Mouse (Mus musculus) layer of hippocampus, adult 2 months (tissue): ENCODE measurements around the gene Gm1113. TPM values are rescaled to one million over a fixed set of nuclear protein-coding genes. Genes with fewer than 3 reads are reported as not detected.

Source experiments
- DNase-seq, 2 experiments: peaks; one replicate each; pipeline ENCODE4 v3.0.0; 2022; ENCODE audit warnings: low spot score in 2 of 2
- H3K27ac ChIP-seq: fragments of 200-600 bp; 2 replicates; pipeline ENCODE4 v1.8.1; 2022
- H3K4me3 ChIP-seq: fragments of 200-600 bp; 2 replicates; pipeline ENCODE4 v1.8.1; 2022; ENCODE audit warnings: mild to moderate bottlenecking
- CTCF ChIP-seq: fragments of 200-600 bp; conservative IDR thresholded peaks from 2 replicates; pipeline ENCODE4 v1.8.1; 2022; ENCODE audit warnings: antibody characterized with exemption, mild to moderate bottlenecking, moderate library complexity
- total RNA-seq, 2 experiments: library from RNA; stranded (reverse); gene quantifications; 2 replicates each; pipeline ENCODE4 v1.2.3; 2021

The Gm1113 gene
- total RNA-seq, 2 experiments from 2014 or later = not detected

DNA sequence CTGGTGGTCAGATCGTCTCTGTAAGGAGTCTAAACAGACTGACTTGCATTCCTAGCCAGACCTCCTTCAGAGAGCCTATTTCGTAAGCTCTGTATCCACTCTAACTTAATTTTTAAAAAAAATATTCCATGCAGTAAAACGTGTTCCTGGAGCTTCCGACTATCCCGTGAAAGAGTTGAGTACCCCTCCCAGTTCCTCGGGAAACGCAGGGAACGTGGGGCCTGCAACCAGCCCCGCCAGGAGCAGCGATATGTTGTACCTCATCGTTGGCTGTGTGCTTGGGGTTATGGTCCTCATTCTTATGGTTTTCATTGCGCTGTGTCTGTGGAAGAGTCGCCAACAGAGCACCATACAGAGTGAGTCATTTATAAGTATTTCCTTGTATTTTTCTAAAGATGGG, 31.5 kb downstream of the Gm1113 start:
- H3K27ac ChIP-seq = no peak overlapping the region
- DNase-seq = no peak
- H3K4me3 ChIP-seq = no peak overlapping the region
- no peak for TF ChIP-seq CTCF

DNA sequence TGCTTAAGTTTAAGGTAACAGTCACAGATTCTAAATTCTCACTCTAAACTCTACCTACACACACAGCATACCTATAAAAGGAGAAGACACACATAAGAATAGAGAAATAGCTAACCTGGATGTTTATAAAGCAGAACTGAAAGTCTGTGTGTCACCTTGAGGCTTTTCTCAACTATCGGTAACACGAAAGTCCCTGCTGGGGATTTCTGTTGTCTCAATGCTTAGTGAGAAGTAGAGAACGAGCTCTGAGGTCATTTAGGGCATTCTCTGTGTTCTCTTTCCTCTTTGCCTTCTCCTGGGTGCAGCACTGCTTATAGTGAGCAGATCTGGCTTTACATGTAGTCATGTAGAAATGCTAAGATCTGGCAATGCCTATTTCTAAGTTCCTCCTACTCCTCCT, 34.1 kb downstream of the Gm1113 start:
- TF ChIP-seq CTCF = no peak
- DNase-seq = no peak

GRCm38 (mm10) chr9:35482014-35482898, 35.8 kb downstream of the Gm1113 start:
- Histone ChIP-seq H3K27ac (no peak overlapping the region), H3K4me3 (no peak overlapping the region)
- no peak for DNase-seq
- no peak for TF ChIP-seq CTCF

More for the DNA sequence above, 34.1 kb downstream of the Gm1113 start:
- Histone ChIP-seq H3K4me3 (no peak overlapping the region), H3K27ac (no peak overlapping the region)

GRCm38 (mm10) chr9:35479456-35479855, 38.6 kb downstream of the Gm1113 start:
- H3K27ac ChIP-seq = no peak overlapping the region
- no peak overlapping the region for H3K4me3 ChIP-seq
- no peak for DNase-seq
- TF ChIP-seq CTCF = no peak

DNA sequence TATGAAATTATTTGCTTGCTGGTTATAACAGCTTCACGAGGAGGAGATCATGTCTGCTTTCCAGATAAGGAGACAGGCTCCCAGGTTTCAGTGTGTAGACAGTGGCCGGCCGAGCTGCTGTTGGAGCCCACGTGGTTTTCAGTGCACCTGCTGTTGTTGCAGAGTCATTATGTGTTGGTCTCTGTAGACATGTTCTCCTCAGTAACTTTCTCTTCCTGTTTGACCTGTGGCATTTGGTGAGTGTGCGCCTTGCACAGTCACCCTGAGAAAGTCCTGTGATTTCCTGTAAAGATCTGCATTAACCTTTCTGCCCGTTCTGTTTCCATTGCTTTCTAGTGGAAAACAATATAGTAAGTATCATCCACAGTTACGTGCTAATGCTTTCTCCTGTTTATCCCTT, 42.7 kb downstream of the Gm1113 start:
- H3K27ac ChIP-seq = no peak overlapping the region
- TF ChIP-seq CTCF = no peak
- no peak overlapping the region for H3K4me3 ChIP-seq
- DNase-seq = no peak

- no peak for DNase-seq
- Histone ChIP-seq H3K4me3 (no peak overlapping the region), H3K27ac (no peak overlapping the region)
- TF ChIP-seq CTCF = no peak
Observed at GRCm38 (mm10) chr9:35474104-35474724, 43.9 kb downstream of the Gm1113 start.

GRCm38 (mm10) chr9:35468913-35469312, 49.2 kb downstream of the Gm1113 start:
- no peak for TF ChIP-seq CTCF
- DNase-seq = no peak
- H3K4me3 ChIP-seq = no peak overlapping the region

DNA sequence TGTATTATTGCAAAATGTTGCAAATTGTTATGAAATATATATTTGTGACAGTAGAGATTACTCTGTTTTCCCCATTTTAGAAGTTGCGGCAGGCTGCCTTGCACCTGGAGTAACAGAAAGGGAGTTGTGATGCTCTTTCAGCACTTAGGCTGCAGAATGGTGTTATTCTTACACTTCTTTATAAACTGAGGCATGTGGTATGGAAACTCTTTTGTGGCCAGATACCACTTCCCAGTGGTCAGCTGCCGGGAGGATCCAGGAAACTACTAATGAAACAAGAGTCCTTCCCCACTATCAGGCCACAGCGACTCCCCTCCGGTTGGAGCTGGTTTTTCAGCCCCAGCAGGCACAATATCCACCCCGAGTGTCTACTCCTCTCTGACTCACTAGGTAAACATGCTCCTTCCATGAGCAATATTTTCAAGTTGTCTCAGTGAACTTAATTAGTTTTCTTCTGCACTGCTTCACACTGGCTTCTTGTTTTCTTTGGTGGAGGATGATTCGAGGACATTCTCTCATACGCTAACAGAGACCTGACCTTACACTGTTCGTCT, 50.7 kb downstream of the Gm1113 start:
- TF ChIP-seq CTCF = no peak
- Histone ChIP-seq H3K27ac (no peak overlapping the region), H3K4me3 (no peak overlapping the region)
- no peak for DNase-seq

More at GRCm38 (mm10) chr9:35468913-35469312, 49.2 kb downstream of the Gm1113 start:
- H3K27ac ChIP-seq = no peak overlapping the region

DNA sequence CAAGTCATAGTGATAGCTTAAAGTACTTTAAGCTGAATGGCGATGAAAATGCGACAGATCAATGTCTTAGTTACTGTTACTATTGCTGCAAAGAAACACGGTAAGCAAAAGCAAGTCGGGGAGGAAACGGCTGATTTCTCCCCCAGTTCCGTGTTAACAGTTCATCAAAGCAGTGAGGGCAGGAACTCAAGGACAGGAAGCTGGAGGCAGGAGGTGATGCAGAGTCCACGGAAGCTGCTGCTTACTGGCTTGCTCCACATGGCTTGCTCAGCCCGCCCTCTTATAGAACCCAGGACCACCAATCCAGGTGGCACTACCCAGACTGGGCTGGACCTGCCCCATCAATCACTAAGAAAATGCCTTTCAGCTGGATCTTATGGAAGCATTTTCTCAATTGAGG, 58.5 kb downstream of the Gm1113 start:
- TF ChIP-seq CTCF = no peak
- Histone ChIP-seq H3K27ac (no peak overlapping the region), H3K4me3 (no peak overlapping the region)
- DNase-seq = no peak

Other genes starting within 250 kb of the Gm1113 start
- gene Cdon, start 97.1 kb downstream of the Gm1113 start, total RNA-seq = 10 to 100 TPM; 11.3 to 14.2 TPM
- gene Ddx25, start 40.3 kb upstream of the Gm1113 start, total RNA-seq = 10 to 100 TPM; 13.9 to 14.9 TPM
- 10 to 100 TPM; 13.0 to 14.2 TPM for gene Pus3, start 40.3 kb upstream of the Gm1113 start, total RNA-seq
- under 1 TPM; 0.74 to 0.79 TPM for gene Pate2, start 52.0 kb upstream of the Gm1113 start, total RNA-seq
- gene Hyls1, start 52.1 kb upstream of the Gm1113 start, total RNA-seq = 10 to 100 TPM; 13.0 to 15.8 TPM
- not detected for gene Pate4, start 93.7 kb upstream of the Gm1113 start, total RNA-seq
- not detected for gene Pate3, start 129.9 kb upstream of the Gm1113 start, total RNA-seq
- not detected for gene Pate1, start 169.1 kb upstream of the Gm1113 start, total RNA-seq
- not detected for gene Gm17677, start 222.8 kb upstream of the Gm1113 start, total RNA-seq